Comparison of ENCODE assay signal across 8 mouse cellular contexts in the genomic region with DNA sequence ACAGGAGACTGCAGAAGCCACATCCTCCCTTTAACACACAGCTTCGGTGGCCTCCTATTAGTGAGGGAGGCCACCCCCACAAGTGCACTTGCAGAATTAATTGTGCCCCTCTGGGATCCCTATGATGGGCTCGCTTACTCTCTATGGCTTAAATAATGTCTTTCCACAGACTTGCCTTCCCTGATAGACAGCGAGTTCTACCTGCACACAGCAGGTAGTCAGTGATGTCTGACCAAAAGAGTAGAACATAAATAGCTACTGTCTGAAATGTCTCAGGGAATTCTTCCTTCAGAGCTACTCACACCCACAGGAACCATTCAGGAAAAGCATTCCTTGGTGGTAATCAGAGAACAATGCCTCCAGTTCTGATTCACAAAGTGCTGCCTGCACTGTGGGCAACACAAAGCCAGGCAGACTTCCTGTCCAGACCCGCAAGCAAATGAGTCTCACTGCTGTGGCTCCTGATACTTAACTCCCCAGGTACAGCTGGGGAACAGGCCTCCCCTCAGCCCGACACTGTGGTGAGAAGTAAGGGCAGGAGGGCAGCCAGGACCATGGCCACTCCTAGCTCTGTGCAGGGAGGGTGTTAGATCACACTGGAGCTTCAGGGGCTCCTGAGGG. TPM values are rescaled to one million over a fixed set of nuclear protein-coding genes. Genes with fewer than 3 reads are reported as not detected.
DNase-seq lines count a peak whose midpoint lies in the region; ATAC-seq and TF ChIP-seq lines count a peak whose summit lies in the region.

No protein-coding gene starts in this region.

- H3K4me2 ChIP-seq in midbrain, embryonic 12.5 days (replicated peaks), result no peak overlapping the region

- peak; percentile 42 for ATAC-seq in Patski
- peak; percentile 40 to 53; a peak in 1 of 4 replicates for ATAC-seq in hematopoietic stem cell, adult 5-6 weeks (replicated peaks in 1 of 2; ENCODE audit: insufficient read depth in 1 of 2, low FRiP score in 2 of 2, low TSS enrichment in 1 of 2, low read depth in 1 of 2, poor library complexity in 2 of 2, severe bottlenecking in 2 of 2)
- no peak for ATAC-seq in midbrain, embryonic 12.5 days (ENCODE audit: low FRiP score, low read depth)

- H3K36me3 ChIP-seq in heart, adult 2 months (ENCODE audit: control insufficient read depth, insufficient read depth, low read length), result peaks cover 10% of the 10 kb centered on the region
- H3K36me3 ChIP-seq in midbrain, embryonic 12.5 days, result no peaks in the 10 kb centered on the region

- POLR2A ChIA-PET in Patski (lab: Charles Lee), result interaction anchor here (0.9 kb wide), 1 partner anchor 22 kb away, joined by 3 read pairs; no protein-coding TSS in a partner anchor

- peaks cover 5% of the 10 kb centered on the region; the same call in 1 of the 2 replicates for H3K79me2 ChIP-seq in heart, adult 2 months (replicated peaks; ENCODE audit: control insufficient read depth, insufficient read depth, low read length)

- DNase-seq in heart, adult 2 months, result peak in 1 of 2 experiments; percentile 31
- DNase-seq in heart, postnatal 10 days, result no peak
- DNase-seq in Patski (ENCODE audit: low read depth, low spot score), result no peak
- DNase-seq in cerebellum, adult 18-20 months, result no peak
- no peak for DNase-seq in ovary, postnatal 14 days (ENCODE audit: low spot score)
- no peak for DNase-seq in kidney, postnatal 4 days

- in situ Hi-C loops in Patski (cut with MboI; ENCODE audit: low pct_unique_long_range_greater_than_20kb), result no loop called here

- H3K9ac ChIP-seq in heart, adult 2 months (ENCODE audit: low read depth, low read length), result no peak overlapping the region
- H3K9ac ChIP-seq in midbrain, embryonic 12.5 days (replicated peaks), result no peak overlapping the region

- H3K4me3 ChIP-seq in heart, adult 2 months, result no peak overlapping the region
- H3K4me3 ChIP-seq in midbrain, embryonic 12.5 days, result no peak overlapping the region

- H3K27ac ChIP-seq in heart, adult 2 months, result peak overlapping the region; percentile 68
- H3K27ac ChIP-seq in midbrain, embryonic 12.5 days (replicated peaks), result peak overlapping the region; percentile 64

- TF ChIP-seq CTCF in heart, adult 2 months (IDR thresholded peaks at IDR 0.05), result peak; percentile 5; the same call in 1 of the 2 replicates
- no peak for TF ChIP-seq CTCF in Patski (IDR thresholded peaks at IDR 0.05)

- WGBS in heart, adult 2 months, result 37% methylated on average over 5 of the region's 5 CpGs
- 41% methylated on average over 5 of the region's 5 CpGs for WGBS in midbrain, embryonic 12.5 days

- TF ChIP-seq EP300 in heart, adult 2 months (IDR thresholded peaks at IDR 0.05; ENCODE audit: insufficient read depth, low read depth, low read length), result 0 out of 2 replicates have a peak, but pooled peaks have one; percentile 20

- intact Hi-C loops in heart, adult 2 months (cut with DNase I), result loop anchor here (5.0 kb wide), 1 partner anchor 36 kb away; no protein-coding TSS in a partner anchor
- intact Hi-C loops in heart, postnatal 10 days (cut with DNase I), result no loop called here

- CTCF ChIA-PET in Patski (lab: Charles Lee), result interaction anchor here (1.2 to 2.9 kb wide), 2 partner anchors 9 to 23 kb away, joined by 3 to 13 read pairs; no protein-coding TSS in a partner anchor

- TF ChIP-seq POLR2A in heart, adult 2 months (IDR thresholded peaks at IDR 0.05; ENCODE audit: insufficient read depth, low read depth, low read length), result no peak

- no peaks in the 10 kb centered on the region for H3K9me3 ChIP-seq in midbrain, embryonic 12.5 days

- H3K4me1 ChIP-seq in heart, adult 2 months (ENCODE audit: control insufficient read depth, insufficient read depth, low read length), result peaks cover 12% of the 10 kb centered on the region
- H3K4me1 ChIP-seq in midbrain, embryonic 12.5 days, result peaks cover 31% of the 10 kb centered on the region

- no peaks in the 10 kb centered on the region for H3K27me3 ChIP-seq in heart, adult 2 months (ENCODE audit: control insufficient read depth, insufficient read depth, low read length)
- H3K27me3 ChIP-seq in Patski, result no peaks in the 10 kb centered on the region
- no peaks in the 10 kb centered on the region for H3K27me3 ChIP-seq in midbrain, embryonic 12.5 days

RNA-seq across cellular contexts. Expression of a gene that starts 51.0 kb away (rescaled TPM):
- total RNA-seq in heart, adult 2 months (2021), result 100 to 1,000 TPM; 102 to 113 TPM
- 123 and 149 TPM in 2 replicates for polyA plus RNA-seq in heart, adult 2 months (2012; rRNA removed)
- 100 to 1,000 TPM in 1 of 2 experiments, 10 to 100 TPM in 1; 97.3 to 100 TPM for total RNA-seq in heart, postnatal 10 days (2021)
- polyA plus RNA-seq in Patski (2021), result 55.5 TPM
- total RNA-seq in hematopoietic stem cell, adult 5-6 weeks (2017), result 13.0 and 13.5 TPM in 2 replicates
- polyA plus RNA-seq in midbrain, embryonic 12.5 days (2016; fragmentation: Nextera tagmentation; extraction: Ambion mirVana), result 33.3 and 37.3 TPM in 2 replicates

RNA-seq across cellular contexts. Expression of a gene that starts 51.4 kb away (rescaled TPM):
- 1 to 10 TPM; 1.6 to 2.4 TPM for total RNA-seq in heart, adult 2 months (2021)
- polyA plus RNA-seq in heart, adult 2 months (2012; rRNA removed), result 4.1 and 4.2 TPM in 2 replicates
- total RNA-seq in heart, postnatal 10 days (2021), result 1 to 10 TPM; 1.6 to 2.3 TPM
- 3.1 TPM for polyA plus RNA-seq in Patski (2021)
- total RNA-seq in hematopoietic stem cell, adult 5-6 weeks (2017), result 0.79 and 2.0 TPM in 2 replicates
- polyA plus RNA-seq in midbrain, embryonic 12.5 days (2016; fragmentation: Nextera tagmentation; extraction: Ambion mirVana), result 2.5 and 2.7 TPM in 2 replicates
